Mouse (Mus musculus) neural tube, embryonic 13.5 days (tissue): ENCODE measurements around the gene Mep1a. TPM values are rescaled to one million over a fixed set of nuclear protein-coding genes. Genes with fewer than 3 reads are reported as not detected.
"Not testable (repeated sequence)": the region's sequence is repeated elsewhere in the genome, so short reads cannot be mapped to it uniquely, and the experiment has no call there.

Source experiments
- ATAC-seq: fragments of 200-750 bp; cut with Nextera tagmentation; 2 replicates; pipeline ENCODE4 v1.8.0; 2017; ENCODE audit warnings: low read depth, mild to moderate bottlenecking, moderate TSS enrichment, moderate library complexity
- H3K27ac ChIP-seq: fragments of 300-500 bp; sonication (generic); replicated peaks from 2 replicates; pipeline ENCODE4 v1.5.1; 2015; ENCODE audit warnings: moderate library complexity, mild to moderate bottlenecking, inconsistent platforms
- H3K27me3 ChIP-seq: fragments of 300-500 bp; sonication (generic); 2 replicates; pipeline ENCODE4 v1.6.1; 2015; ENCODE audit warnings: mild to moderate bottlenecking, inconsistent platforms
- H3K36me3 ChIP-seq: fragments of 300-500 bp; sonication (generic); 2 replicates; pipeline ENCODE4 v1.6.1; 2015; ENCODE audit warnings: mild to moderate bottlenecking, inconsistent platforms
- H3K4me1 ChIP-seq: fragments of 300-500 bp; sonication (generic); replicated peaks from 2 replicates; pipeline ENCODE4 v1.6.1; 2015; ENCODE audit warnings: inconsistent platforms
- H3K4me2 ChIP-seq: fragments of 300-500 bp; sonication (generic); 2 replicates; pipeline ENCODE4 v1.6.1; 2015; ENCODE audit warnings: inconsistent platforms, mild to moderate bottlenecking, moderate library complexity
- H3K4me3 ChIP-seq: fragments of 300-500 bp; sonication (generic); 2 replicates; pipeline ENCODE4 v1.5.1; 2015; ENCODE audit warnings: mild to moderate bottlenecking, inconsistent platforms
- H3K9ac ChIP-seq: fragments of 300-500 bp; sonication (generic); 2 replicates; pipeline ENCODE4 v1.6.1; 2015; ENCODE audit warnings: moderate library complexity, mild to moderate bottlenecking, inconsistent platforms
- H3K9me3 ChIP-seq: fragments of 300-500 bp; sonication (generic); 2 replicates; pipeline ENCODE4 v1.6.1; 2016; ENCODE audit warnings: inconsistent platforms
- WGBS: fragments of 180-500 bp; shearing (Covaris S2); methylation state at CpG from one replicate; pipeline ENCODE4 v1.1.7; 2015; 5-methylcytosine and 5-hydroxymethylcytosine counted together
- polyA plus RNA-seq: library from polyadenylated mRNA; unstranded; fragments of >200 nt; fragmentation: Nextera tagmentation; extraction: Ambion mirVana; gene quantifications from 2 replicates; pipeline ENCODE4 v1.2.1, GENCODE M21; 2015

Gene Mep1a
- polyA plus RNA-seq, 1 experiment from 2014 or later, result not detected

GRCm38 (mm10) chr17:43504594-43504934, 2.0 kb upstream of the Mep1a start:
- H3K4me3 ChIP-seq, result no peak overlapping the region
- no peak overlapping the region for H3K4me2 ChIP-seq
- no peak for ATAC-seq
- WGBS, result 83% methylated on average over 6 of the region's 6 CpGs
- H3K27me3 ChIP-seq, result no peaks in the 10 kb centered on the region
- no peaks in the 10 kb centered on the region for H3K9me3 ChIP-seq
- no peak overlapping the region for H3K9ac ChIP-seq
- H3K36me3 ChIP-seq, result no peaks in the 10 kb centered on the region
- H3K4me1 ChIP-seq, result no peaks in the 10 kb centered on the region
- H3K27ac ChIP-seq, result no peak overlapping the region

GRCm38 (mm10) chr17:43503861-43504593, 1.4 kb upstream of the Mep1a start:
- Histone ChIP-seq H3K27me3 (no peaks in the 10 kb centered on the region), H3K9ac (no peak overlapping the region), H3K9me3 (no peaks in the 10 kb centered on the region), H3K4me2 (no peak overlapping the region), H3K4me1 (no peaks in the 10 kb centered on the region), H3K36me3 (no peaks in the 10 kb centered on the region), H3K27ac (no peak overlapping the region), H3K4me3 (no peak overlapping the region)
- WGBS, result 60% methylated on average over 4 of the region's 4 CpGs
- no peak for ATAC-seq

GRCm38 (mm10) chr17:43501631-43502030, 981 bp downstream of the Mep1a start:
- ATAC-seq, result no peak
- 97% methylated on average over 5 of the region's 5 CpGs for WGBS
- no peak overlapping the region for H3K9ac ChIP-seq
- no peaks in the 10 kb centered on the region for H3K9me3 ChIP-seq
- no peaks in the 10 kb centered on the region for H3K36me3 ChIP-seq
- H3K4me2 ChIP-seq, result no peak overlapping the region
- no peaks in the 10 kb centered on the region for H3K4me1 ChIP-seq
- no peak overlapping the region for H3K4me3 ChIP-seq
- no peaks in the 10 kb centered on the region for H3K27me3 ChIP-seq
- no peak overlapping the region for H3K27ac ChIP-seq

GRCm38 (mm10) chr17:43501223-43501622, 1.4 kb downstream of the Mep1a start:
- WGBS, result 77% methylated on average over 3 of the region's 3 CpGs
- H3K36me3 ChIP-seq, result no peaks in the 10 kb centered on the region
- no peak for ATAC-seq
- no peaks in the 10 kb centered on the region for H3K4me1 ChIP-seq
- H3K4me3 ChIP-seq, result no peak overlapping the region
- H3K27ac ChIP-seq, result no peak overlapping the region
- H3K9ac ChIP-seq, result no peak overlapping the region
- H3K4me2 ChIP-seq, result no peak overlapping the region
- no peaks in the 10 kb centered on the region for H3K27me3 ChIP-seq
- H3K9me3 ChIP-seq, result no peaks in the 10 kb centered on the region

GRCm38 (mm10) chr17:43500513-43500912, 2.1 kb downstream of the Mep1a start:
- no peaks in the 10 kb centered on the region for H3K4me1 ChIP-seq
- 69% methylated on average over 1 of the region's 1 CpGs for WGBS

GRCm38 (mm10) chr17:43497521-43497920, 5.1 kb downstream of the Mep1a start:
- no peaks in the 10 kb centered on the region for H3K9me3 ChIP-seq
- no peak for ATAC-seq
- WGBS, result 83% methylated on average over 4 of the region's 4 CpGs

More at GRCm38 (mm10) chr17:43500513-43500912, 2.1 kb downstream of the Mep1a start:
- Histone ChIP-seq H3K27ac (no peak overlapping the region), H3K4me3 (no peak overlapping the region), H3K36me3 (no peaks in the 10 kb centered on the region), H3K9ac (no peak overlapping the region), H3K4me2 (no peak overlapping the region), H3K9me3 (no peaks in the 10 kb centered on the region), H3K27me3 (no peaks in the 10 kb centered on the region)
- ATAC-seq, result no peak

GRCm38 (mm10) chr17:43495502-43495901, 7.1 kb downstream of the Mep1a start:
- Histone ChIP-seq H3K27me3 (no peaks in the 10 kb centered on the region), H3K4me1 (no peaks in the 10 kb centered on the region), H3K27ac (no peak overlapping the region), H3K36me3 (no peaks in the 10 kb centered on the region), H3K4me3 (no peak overlapping the region), H3K9me3 (no peaks in the 10 kb centered on the region), H3K9ac (no peak overlapping the region), H3K4me2 (no peak overlapping the region)
- 91% methylated on average over 5 of the region's 5 CpGs for WGBS
- no peak for ATAC-seq

More at GRCm38 (mm10) chr17:43497521-43497920, 5.1 kb downstream of the Mep1a start:
- Histone ChIP-seq H3K27me3 (no peaks in the 10 kb centered on the region), H3K4me2 (no peak overlapping the region), H3K4me1 (no peaks in the 10 kb centered on the region), H3K4me3 (no peak overlapping the region), H3K9ac (no peak overlapping the region), H3K36me3 (no peaks in the 10 kb centered on the region), H3K27ac (no peak overlapping the region)

GRCm38 (mm10) chr17:43490371-43490770, 12.2 kb downstream of the Mep1a start:
- H3K4me2 ChIP-seq, H3K27ac ChIP-seq, H3K4me3 ChIP-seq, ATAC-seq, H3K4me1 ChIP-seq, H3K9ac ChIP-seq, H3K27me3 ChIP-seq, H3K9me3 ChIP-seq, H3K36me3 ChIP-seq: not testable (repeated sequence)
- 93% methylated on average over 7 of the region's 10 CpGs for WGBS

- no peaks in the 10 kb centered on the region for H3K9me3 ChIP-seq
- no peaks in the 10 kb centered on the region for H3K36me3 ChIP-seq
- H3K4me1 ChIP-seq, result no peaks in the 10 kb centered on the region
- H3K27me3 ChIP-seq, result no peaks in the 10 kb centered on the region
- no peak overlapping the region for H3K27ac ChIP-seq
- no peak overlapping the region for H3K4me3 ChIP-seq
- no peak overlapping the region for H3K4me2 ChIP-seq
- H3K9ac ChIP-seq, result no peak overlapping the region
- WGBS, result 96% methylated on average over 2 of the region's 2 CpGs
- no peak for ATAC-seq
Observed at GRCm38 (mm10) chr17:43488439-43489151, 14.0 kb downstream of the Mep1a start.

GRCm38 (mm10) chr17:43485982-43486381, 16.6 kb downstream of the Mep1a start:
- Histone ChIP-seq H3K4me1 (no peaks in the 10 kb centered on the region), H3K4me3 (no peak overlapping the region), H3K4me2 (no peak overlapping the region), H3K27ac (no peak overlapping the region), H3K27me3 (no peaks in the 10 kb centered on the region), H3K36me3 (no peaks in the 10 kb centered on the region), H3K9ac (no peak overlapping the region), H3K9me3 (no peaks in the 10 kb centered on the region)
- no peak for ATAC-seq
- 87% methylated on average over 3 of the region's 3 CpGs for WGBS

GRCm38 (mm10) chr17:43477621-43478020, 25.0 kb downstream of the Mep1a start:
- no peak overlapping the region for H3K4me3 ChIP-seq
- no peaks in the 10 kb centered on the region for H3K36me3 ChIP-seq
- no peaks in the 10 kb centered on the region for H3K27me3 ChIP-seq
- no peak overlapping the region for H3K9ac ChIP-seq
- H3K27ac ChIP-seq, result no peak overlapping the region
- H3K4me2 ChIP-seq, result no peak overlapping the region
- no peaks in the 10 kb centered on the region for H3K4me1 ChIP-seq
- ATAC-seq, result no peak
- no peaks in the 10 kb centered on the region for H3K9me3 ChIP-seq

- no peak for ATAC-seq
- no peak overlapping the region for H3K27ac ChIP-seq
- no peak overlapping the region for H3K9ac ChIP-seq
- no peaks in the 10 kb centered on the region for H3K36me3 ChIP-seq
- H3K9me3 ChIP-seq, result no peaks in the 10 kb centered on the region
- 95% methylated on average over 16 of the region's 16 CpGs for WGBS
- H3K4me2 ChIP-seq, result no peak overlapping the region
- no peaks in the 10 kb centered on the region for H3K4me1 ChIP-seq
- H3K27me3 ChIP-seq, result no peaks in the 10 kb centered on the region
- H3K4me3 ChIP-seq, result no peak overlapping the region
Observed at GRCm38 (mm10) chr17:43474775-43475174, 27.8 kb downstream of the Mep1a start.

- Histone ChIP-seq H3K36me3 (no peaks in the 10 kb centered on the region), H3K27ac (no peak overlapping the region), H3K4me3 (no peak overlapping the region), H3K9ac (no peak overlapping the region), H3K9me3 (no peaks in the 10 kb centered on the region), H3K4me2 (no peak overlapping the region), H3K4me1 (no peaks in the 10 kb centered on the region), H3K27me3 (no peaks in the 10 kb centered on the region)
- ATAC-seq, result no peak
- WGBS, result 80% methylated on average over 4 of the region's 4 CpGs
Observed at GRCm38 (mm10) chr17:43472558-43472957, 30.1 kb downstream of the Mep1a start.
